Mouse (Mus musculus) liver, embryonic 12.5 days (tissue): ENCODE data around the gene Dpy19l1. TPM values are rescaled to one million over a fixed set of nuclear protein-coding genes. Genes with fewer than 3 reads are reported as not detected.

Experiments
- ATAC-seq: fragments of 200-750 bp; cut with Nextera tagmentation; 2 replicates; pipeline ENCODE4 v1.8.0; 2017; ENCODE audit warnings: moderate number of reproducible peaks, mild to moderate bottlenecking, moderate library complexity
- H3K27ac ChIP-seq: fragments of 300-500 bp; sonication (generic); 2 replicates; pipeline ENCODE4 v1.5.1; 2016; ENCODE audit warnings: mild to moderate bottlenecking
- H3K27me3 ChIP-seq: fragments of 300-500 bp; sonication (generic); replicated peaks from 2 replicates; pipeline ENCODE4 v1.6.1; 2016; ENCODE audit warnings: mild to moderate bottlenecking, moderate library complexity
- H3K36me3 ChIP-seq: fragments of 300-500 bp; sonication (generic); 2 replicates; pipeline ENCODE4 v1.6.1; 2016; ENCODE audit warnings: mild to moderate bottlenecking, moderate library complexity
- H3K4me1 ChIP-seq: fragments of 300-500 bp; sonication (generic); 2 replicates; pipeline ENCODE4 v1.6.1; 2016
- H3K4me2 ChIP-seq: fragments of 300-500 bp; sonication (generic); 2 replicates; pipeline ENCODE4 v1.6.1; 2016; ENCODE audit warnings: mild to moderate bottlenecking, moderate library complexity
- H3K4me3 ChIP-seq: fragments of 300-500 bp; sonication (generic); 2 replicates; pipeline ENCODE4 v1.5.1; 2016; ENCODE audit warnings: mild to moderate bottlenecking, moderate library complexity
- H3K9ac ChIP-seq: fragments of 300-500 bp; sonication (generic); 2 replicates; pipeline ENCODE4 v1.6.1; 2016; ENCODE audit warnings: mild to moderate bottlenecking, moderate library complexity
- H3K9me3 ChIP-seq: fragments of 300-500 bp; sonication (generic); replicated peaks from 2 replicates; pipeline ENCODE4 v1.6.1; 2016; ENCODE audit warnings: mild to moderate bottlenecking, moderate library complexity
- WGBS: fragments of 180-500 bp; shearing (Covaris S2); methylation state at CpG from one replicate; pipeline ENCODE4 v1.1.7; 2016; ENCODE audit not compliant: insufficient replicate concordance; 5-methylcytosine and 5-hydroxymethylcytosine counted together
- polyA plus RNA-seq: library from polyadenylated mRNA; unstranded; fragments of >200 nt; fragmentation: Nextera tagmentation; extraction: Ambion mirVana; gene quantifications from 2 replicates; pipeline ENCODE4 v1.2.1, GENCODE M21; 2016

The Dpy19l1 gene
- polyA plus RNA-seq, 1 experiment from 2014 or later: 27.4 TPM

DNA sequence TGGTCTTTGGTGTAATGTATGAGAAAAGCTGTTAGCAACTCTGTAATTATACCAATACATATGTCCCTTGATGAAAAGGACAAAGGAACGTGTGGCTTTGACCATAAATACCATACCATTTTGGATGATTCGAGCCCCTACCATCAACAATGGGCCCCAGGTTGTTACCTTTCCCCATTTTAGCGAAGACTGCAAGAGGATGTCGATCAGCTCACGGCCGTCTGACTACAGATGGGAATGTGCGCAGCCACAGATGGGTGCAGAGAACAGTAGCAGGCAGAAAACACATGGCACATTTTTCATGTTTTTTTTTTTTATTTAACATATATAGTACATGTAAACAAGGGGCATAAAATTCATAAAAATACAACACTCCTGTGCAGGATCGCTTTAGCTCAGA, 91.5 kb downstream of the Dpy19l1 start:
- H3K4me2 ChIP-seq: no peak overlapping the region
- H3K9ac ChIP-seq: no peak overlapping the region
- WGBS: 93% methylated on average over 8 of the region's 8 CpGs
- no peaks in the 10 kb centered on the region for H3K27me3 ChIP-seq
- no peak for ATAC-seq
- peaks cover 39% of the 10 kb centered on the region for H3K36me3 ChIP-seq
- H3K4me3 ChIP-seq: no peak overlapping the region
- H3K4me1 ChIP-seq: peaks cover 9% of the 10 kb centered on the region; the same call in 1 of the 2 replicates
- H3K9me3 ChIP-seq: no peaks in the 10 kb centered on the region
- H3K27ac ChIP-seq: no peak overlapping the region

DNA sequence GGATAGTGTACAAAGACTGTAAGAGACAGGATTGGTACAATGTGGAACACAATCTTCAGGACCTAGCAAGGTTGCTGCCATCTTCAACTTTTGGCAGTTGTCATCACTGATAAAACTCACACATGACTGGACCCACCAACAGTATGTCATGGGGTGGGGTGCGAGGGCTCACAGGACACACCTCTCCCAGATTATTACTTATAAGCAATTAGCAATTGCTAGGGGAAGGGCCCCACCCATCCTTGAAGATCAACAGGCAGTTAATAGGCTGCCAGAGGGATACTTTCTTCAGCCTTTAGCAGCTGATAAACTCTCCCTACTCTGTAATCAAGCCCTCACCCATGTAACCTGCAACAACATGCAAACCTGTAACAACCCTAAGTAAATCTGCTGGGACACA, 92.5 kb downstream of the Dpy19l1 start:
- peaks cover 9% of the 10 kb centered on the region; the same call in 1 of the 2 replicates for H3K4me1 ChIP-seq
- H3K27ac ChIP-seq: no peak overlapping the region
- WGBS: 31% methylated on average over 1 of the region's 1 CpGs
- no peaks in the 10 kb centered on the region for H3K9me3 ChIP-seq
- H3K36me3 ChIP-seq: peaks cover 39% of the 10 kb centered on the region
- H3K4me2 ChIP-seq: no peak overlapping the region
- H3K4me3 ChIP-seq: no peak overlapping the region
- no peaks in the 10 kb centered on the region for H3K27me3 ChIP-seq
- peak; percentile 71 for ATAC-seq
- H3K9ac ChIP-seq: no peak overlapping the region

DNA sequence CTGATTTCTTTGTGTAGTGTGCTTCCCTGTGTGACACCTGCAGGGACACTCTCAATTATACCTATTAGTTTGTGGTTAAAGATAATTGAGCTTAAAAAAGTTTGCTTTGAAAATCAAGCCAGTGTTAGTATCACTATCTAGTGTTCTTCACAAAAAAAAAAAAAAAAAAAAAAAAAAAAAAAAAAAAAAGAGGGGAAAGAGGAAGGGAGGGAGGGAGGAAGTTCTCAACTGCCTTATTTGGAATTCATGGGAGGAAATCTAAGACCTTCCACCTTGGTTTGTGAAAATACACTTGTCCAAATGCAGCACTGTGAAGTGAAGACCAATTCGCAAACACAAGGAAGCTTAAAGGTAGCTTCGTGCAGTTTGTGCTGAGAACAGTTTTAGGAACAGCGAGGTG, 94.9 kb downstream of the Dpy19l1 start:
- 77% methylated on average over 3 of the region's 3 CpGs for WGBS
- peaks cover 9% of the 10 kb centered on the region; the same call in 1 of the 2 replicates for H3K4me1 ChIP-seq
- no peak overlapping the region for H3K4me2 ChIP-seq
- no peaks in the 10 kb centered on the region for H3K9me3 ChIP-seq
- no peak overlapping the region for H3K9ac ChIP-seq
- peaks cover 20% of the 10 kb centered on the region for H3K36me3 ChIP-seq
- ATAC-seq: no peak
- no peaks in the 10 kb centered on the region for H3K27me3 ChIP-seq
- H3K4me3 ChIP-seq: no peak overlapping the region
- H3K27ac ChIP-seq: no peak overlapping the region

DNA sequence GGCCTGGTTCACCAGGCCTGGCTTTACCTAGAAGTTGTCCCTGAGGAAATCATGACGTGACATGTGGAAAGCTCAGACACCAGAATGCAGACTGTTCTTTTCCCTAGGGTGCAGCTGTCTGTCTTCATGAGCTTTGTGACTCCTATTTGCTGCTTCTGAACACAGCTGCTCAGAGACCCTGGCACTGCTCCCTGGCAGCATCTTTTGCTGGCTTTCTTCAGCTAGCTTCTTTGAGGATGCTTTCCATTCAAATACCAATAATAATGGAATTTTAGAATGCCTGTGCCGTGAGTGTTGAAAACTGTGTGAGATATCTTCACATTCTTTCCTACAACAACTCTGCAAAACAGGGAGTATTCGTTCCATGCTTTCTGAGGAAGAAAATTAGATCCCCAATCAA, 108.8 kb downstream of the Dpy19l1 start:
- Histone ChIP-seq H3K4me1 (no peaks in the 10 kb centered on the region), H3K27me3 (no peaks in the 10 kb centered on the region; the same call in 1 of the 2 replicates), H3K27ac (no peak overlapping the region), H3K36me3 (no peaks in the 10 kb centered on the region), H3K4me2 (no peak overlapping the region), H3K9me3 (no peaks in the 10 kb centered on the region; the same call in 1 of the 2 replicates), H3K4me3 (no peak overlapping the region), H3K9ac (no peak overlapping the region)
- ATAC-seq: no peak
- WGBS: 70% methylated on average over 3 of the region's 3 CpGs

DNA sequence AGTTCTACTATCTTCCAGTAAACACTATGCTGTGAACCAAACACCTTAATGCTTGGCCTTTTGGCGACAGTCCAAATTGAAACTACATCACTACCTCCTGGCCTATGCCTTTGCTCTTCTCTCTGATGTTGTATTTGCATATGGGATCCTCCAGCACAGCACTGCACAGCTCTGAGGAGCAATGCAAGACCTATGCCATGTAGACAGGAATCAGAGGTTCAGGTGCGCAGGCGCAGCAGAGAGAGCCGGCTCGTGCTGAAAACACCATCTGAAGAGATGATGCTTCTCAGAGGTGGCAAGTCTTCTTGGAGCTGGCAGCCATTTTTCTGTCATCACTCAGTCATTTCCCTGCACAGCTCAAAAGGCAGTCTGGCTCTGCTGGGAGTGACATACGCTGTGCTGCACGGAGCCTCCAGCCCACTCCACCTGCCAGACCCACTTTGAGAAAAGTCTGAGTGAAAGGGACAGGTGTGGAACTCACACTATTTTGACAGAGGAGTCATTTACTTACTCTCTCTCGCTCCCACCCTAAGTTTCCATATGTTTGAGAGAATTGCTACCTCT, 112.1 kb downstream of the Dpy19l1 start:
- Histone ChIP-seq H3K4me2 (no peak overlapping the region), H3K9me3 (no peaks in the 10 kb centered on the region), H3K36me3 (no peaks in the 10 kb centered on the region), H3K27ac (no peak overlapping the region), H3K4me1 (peaks cover 10% of the 10 kb centered on the region), H3K27me3 (no peaks in the 10 kb centered on the region; the same call in 1 of the 2 replicates), H3K4me3 (no peak overlapping the region), H3K9ac (no peak overlapping the region)
- WGBS: 84% methylated on average over 8 of the region's 8 CpGs
- ATAC-seq: no peak

DNA sequence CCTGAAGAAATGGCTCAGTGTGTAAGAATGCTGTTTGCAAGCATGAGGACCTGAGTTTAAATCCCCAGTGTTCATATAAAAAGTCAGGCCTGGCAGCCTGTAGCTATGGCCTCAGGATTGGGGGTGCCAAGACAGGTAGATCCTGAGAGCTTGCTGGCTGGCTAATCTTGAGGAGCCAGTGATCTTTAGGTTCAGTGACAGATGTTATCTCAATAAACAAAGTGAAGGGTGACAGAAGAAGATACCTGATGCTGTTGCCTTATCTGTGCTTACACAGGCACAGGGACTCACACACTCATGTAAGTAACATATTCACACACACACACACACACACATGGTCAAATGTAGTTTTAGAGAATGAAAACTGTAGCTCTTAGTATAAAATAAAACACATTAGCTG, 115.7 kb downstream of the Dpy19l1 start:
- Histone ChIP-seq H3K9me3 (no peaks in the 10 kb centered on the region), H3K4me2 (no peak overlapping the region), H3K4me3 (no peak overlapping the region), H3K4me1 (peaks cover 10% of the 10 kb centered on the region), H3K27me3 (no peaks in the 10 kb centered on the region; the same call in 1 of the 2 replicates), H3K27ac (no peak overlapping the region), H3K9ac (no peak overlapping the region), H3K36me3 (no peaks in the 10 kb centered on the region)
- peak; percentile 91 for ATAC-seq

DNA sequence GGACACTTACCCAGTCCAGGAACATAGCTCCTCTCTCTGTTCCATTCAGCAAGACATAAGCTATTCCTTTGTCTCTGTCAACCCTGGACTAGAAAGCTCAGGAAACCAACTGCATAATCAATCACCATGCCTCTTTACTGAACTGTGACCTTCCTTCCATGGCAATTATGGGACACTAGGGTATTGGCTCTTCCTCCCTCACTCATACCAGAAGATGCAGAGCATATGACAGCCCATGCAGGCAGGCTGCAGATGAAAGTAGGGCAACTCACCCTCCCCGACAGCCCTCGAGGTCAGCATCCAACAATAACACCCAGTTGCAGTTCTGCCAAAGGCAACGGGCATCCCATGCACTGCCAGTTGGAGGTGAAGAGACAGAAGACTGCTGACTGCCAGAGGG, 123.6 kb downstream of the Dpy19l1 start:
- no peaks in the 10 kb centered on the region for H3K36me3 ChIP-seq
- no peak overlapping the region for H3K4me2 ChIP-seq
- WGBS: 67% methylated on average over 3 of the region's 3 CpGs
- no peak overlapping the region for H3K4me3 ChIP-seq
- no peak for ATAC-seq
- peaks cover 6% of the 10 kb centered on the region; the same call in 1 of the 2 replicates for H3K4me1 ChIP-seq
- no peak overlapping the region for H3K9ac ChIP-seq
- H3K27ac ChIP-seq: no peak overlapping the region
- no peaks in the 10 kb centered on the region for H3K27me3 ChIP-seq
- no peaks in the 10 kb centered on the region for H3K9me3 ChIP-seq

DNA sequence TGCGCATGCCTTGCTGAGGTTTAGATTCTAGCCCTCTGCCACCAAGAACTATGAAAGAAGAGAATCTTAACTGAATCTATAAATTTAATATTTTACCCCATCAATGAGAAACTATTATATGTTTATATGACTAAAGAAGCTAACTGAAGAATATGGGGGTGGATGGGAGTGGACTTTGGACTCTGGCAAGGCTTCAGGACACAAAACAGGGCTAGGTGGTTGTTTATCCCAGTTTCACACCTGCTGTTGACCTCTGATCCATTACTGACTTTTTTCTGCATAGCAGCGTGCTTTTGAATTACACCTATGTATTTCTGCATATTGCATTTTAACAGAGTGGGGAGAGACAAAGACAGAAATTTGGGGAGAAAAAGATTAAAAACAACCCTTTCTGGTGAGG, 124.1 kb downstream of the Dpy19l1 start:
- no peak for ATAC-seq
- Histone ChIP-seq H3K4me3 (no peak overlapping the region), H3K27ac (no peak overlapping the region), H3K4me1 (peaks cover 6% of the 10 kb centered on the region; the same call in 1 of the 2 replicates), H3K4me2 (no peak overlapping the region), H3K36me3 (no peaks in the 10 kb centered on the region), H3K9ac (no peak overlapping the region), H3K9me3 (no peaks in the 10 kb centered on the region), H3K27me3 (no peaks in the 10 kb centered on the region)
- 79% methylated on average over 2 of the region's 2 CpGs for WGBS

Other genes with a start within 250 kb of the Dpy19l1 start
- gene Cypt4, start 122.1 kb upstream of the Dpy19l1 start, polyA plus RNA-seq: not detected in 2 replicates
- gene Dpy19l2, start 193.2 kb upstream of the Dpy19l1 start, polyA plus RNA-seq: 0.06 and 0.08 TPM in 2 replicates